Mouse (Mus musculus): ENCODE measurements around the gene Sh3kbp1. TPM values are rescaled to one million over a fixed set of nuclear protein-coding genes. Genes with fewer than 3 reads are reported as not detected.
"Not testable (repeated sequence)": the region's sequence is repeated elsewhere in the genome, so short reads cannot be mapped to it uniquely, and the experiment has no call there.

Sh3kbp1 gene
- 19.1 and 22.0 TPM in 2 replicates for polyA plus RNA-seq (2016; fragmentation: Nextera tagmentation; extraction: Ambion mirVana)

DNA sequence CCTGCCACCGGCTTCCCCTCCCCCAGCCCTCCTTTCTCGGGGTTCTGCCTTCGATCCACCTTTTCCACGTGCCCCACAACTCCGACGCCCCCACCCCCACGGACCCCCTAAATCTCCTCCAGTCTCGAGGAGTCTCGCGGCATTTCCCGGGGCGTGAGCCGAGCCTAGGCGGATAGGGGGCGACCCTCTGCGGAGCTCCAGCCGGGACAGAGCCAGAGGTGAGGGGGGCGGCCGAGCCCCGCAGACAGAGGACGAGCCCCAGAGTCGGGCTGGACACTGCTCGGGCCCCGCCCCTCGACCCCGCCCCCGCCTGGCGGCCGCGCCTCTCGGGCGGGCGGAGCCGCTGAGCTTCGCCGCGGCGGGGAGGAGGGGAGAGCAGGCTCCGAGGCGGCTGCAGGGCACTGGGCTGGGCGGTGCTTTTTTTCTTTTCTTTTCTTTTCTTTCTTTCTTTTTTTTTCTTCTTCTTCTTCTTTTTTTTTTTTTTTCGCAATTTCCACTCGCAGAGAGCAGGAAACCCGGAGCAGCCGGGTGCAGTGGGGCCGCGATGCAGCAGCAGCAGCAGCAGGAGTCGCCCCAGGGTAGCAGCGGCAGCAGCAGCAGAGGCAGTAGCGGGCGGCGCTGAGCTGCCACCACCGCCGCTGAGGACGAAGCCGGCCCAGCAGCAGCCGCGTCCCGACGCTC lies at the start of gene Sh3kbp1:
Sh3kbp1 (plus strand) TSS at position 366 of the 681 bp plus-strand sequence.
- Histone ChIP-seq H3K27ac (peak within 1 kb of the TSS; percentile 79), H3K4me3 (peak within 1 kb of the TSS; percentile 63), H3K9me3 (replicated peaks) (no peaks in the 10 kb centered on the region), H3K36me3 (no peaks in the 10 kb centered on the region), H3K27me3 (ENCODE audit: low read depth, poor library complexity, severe bottlenecking) (peaks cover 88% of the 10 kb centered on the region), H3K4me1 (peaks cover 5% of the 10 kb centered on the region)
- DNase-seq (ENCODE audit: low spot score) = peak; percentile 75
- WGBS = 10% methylated on average over 49 of the region's 60 CpGs

DNA sequence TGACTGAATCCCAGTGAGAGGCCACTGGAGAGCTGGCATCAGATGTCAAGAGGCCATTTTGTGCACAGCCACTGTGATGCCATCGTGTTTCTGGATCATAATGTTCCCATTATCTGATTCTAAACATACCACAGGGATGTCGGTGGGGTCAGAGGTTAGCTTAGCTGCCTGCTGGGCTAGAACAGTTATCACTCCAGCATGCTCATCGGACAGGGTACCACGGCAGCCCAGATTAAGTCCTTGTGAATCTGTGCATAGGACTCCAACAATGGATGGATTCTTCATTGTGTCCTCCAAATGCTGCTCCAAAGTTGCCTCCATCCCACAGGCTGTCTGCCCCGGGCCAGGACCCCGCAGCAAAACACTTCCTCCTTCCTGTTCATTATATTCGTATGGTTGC lies 42.3 kb upstream of the Sh3kbp1 start:
- DNase-seq (ENCODE audit: low spot score); H3K4me1 ChIP-seq; H3K27ac ChIP-seq; H3K36me3 ChIP-seq; H3K4me3 ChIP-seq; H3K9me3 ChIP-seq (replicated peaks): not testable (repeated sequence)
- WGBS = 85% methylated on average over 7 of the region's 7 CpGs
- peaks cover 18% of the 10 kb centered on the region for H3K27me3 ChIP-seq (ENCODE audit: low read depth, poor library complexity, severe bottlenecking)

DNA sequence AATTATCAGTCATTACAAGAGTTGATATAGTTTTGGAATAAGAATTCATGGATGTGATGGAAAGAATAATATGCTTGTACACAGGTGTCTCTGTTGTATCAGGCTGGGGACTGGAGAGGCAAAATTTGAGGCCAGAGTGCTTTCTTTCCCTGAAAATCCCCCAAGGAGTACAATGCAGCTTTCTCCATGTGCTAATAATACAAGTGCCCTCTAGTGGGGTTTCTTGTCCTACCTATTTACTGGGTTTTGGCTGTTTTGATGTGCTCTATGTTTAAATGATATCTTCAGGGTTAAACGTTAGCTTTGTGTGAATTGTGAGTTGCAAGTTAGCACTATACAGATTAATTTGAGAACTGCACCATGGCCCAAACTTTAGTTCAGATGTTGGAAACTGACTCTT lies 35.4 kb upstream of the Sh3kbp1 start:
- Histone ChIP-seq H3K27ac (no peak overlapping the region), H3K9me3 (replicated peaks) (no peaks in the 10 kb centered on the region), H3K27me3 (ENCODE audit: low read depth, poor library complexity, severe bottlenecking) (peaks cover 51% of the 10 kb centered on the region; the same call in 1 of the 2 replicates), H3K36me3 (0 out of 2 replicates have a peak, but pooled peaks cover 4% of the 10 kb centered on the region), H3K4me3 (no peak overlapping the region), H3K4me1 (no peaks in the 10 kb centered on the region)
- WGBS = 59% methylated on average over 1 of the region's 1 CpGs
- DNase-seq (ENCODE audit: low spot score) = no peak

DNA sequence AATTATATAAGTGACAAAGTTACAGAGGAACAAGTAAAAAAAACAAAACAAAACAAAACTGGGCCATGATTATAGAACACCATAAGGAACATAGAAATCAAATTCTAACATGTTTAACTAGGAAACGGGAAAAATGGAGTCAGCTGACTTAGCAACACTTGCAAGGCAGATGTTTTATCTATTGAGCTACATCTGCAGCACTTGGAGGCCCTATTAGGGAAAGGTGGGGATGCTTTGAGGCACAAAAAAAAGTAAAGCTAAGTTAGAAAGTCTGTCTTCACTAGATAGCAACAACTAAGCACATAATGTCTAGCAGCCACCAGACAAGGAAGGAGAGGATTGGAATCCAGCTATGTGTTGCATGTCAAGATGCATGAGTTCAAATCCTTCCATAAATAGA lies 29.6 kb upstream of the Sh3kbp1 start:
- no peaks in the 10 kb centered on the region for H3K9me3 ChIP-seq (replicated peaks)
- H3K27ac ChIP-seq = no peak overlapping the region
- peaks cover 53% of the 10 kb centered on the region for H3K27me3 ChIP-seq (ENCODE audit: low read depth, poor library complexity, severe bottlenecking)
- H3K36me3 ChIP-seq = no peaks in the 10 kb centered on the region
- no peaks in the 10 kb centered on the region for H3K4me1 ChIP-seq
- no peak for DNase-seq (ENCODE audit: low spot score)
- WGBS = 79% methylated on average over 1 of the region's 1 CpGs
- H3K4me3 ChIP-seq = no peak overlapping the region

DNA sequence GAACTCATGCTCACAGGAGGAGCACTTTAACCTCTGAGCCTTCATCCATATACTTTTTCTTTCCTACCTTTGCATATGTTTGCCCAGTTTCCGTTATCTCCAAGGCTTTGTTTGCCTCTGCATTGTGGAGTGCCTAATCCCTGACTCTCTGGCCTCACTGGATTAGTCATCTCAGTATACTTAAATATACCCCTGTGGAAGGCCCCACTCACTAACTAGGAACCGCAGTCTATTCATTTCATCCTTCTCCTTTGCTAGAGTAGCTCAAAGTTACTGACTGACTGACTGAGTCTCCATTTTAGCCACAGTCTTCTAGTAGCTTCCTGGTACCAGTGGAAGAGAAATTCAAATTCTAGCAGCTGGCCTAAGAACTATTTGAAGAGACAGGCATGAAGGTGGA lies 22.2 kb upstream of the Sh3kbp1 start:
- no peak overlapping the region for H3K27ac ChIP-seq
- no peaks in the 10 kb centered on the region for H3K36me3 ChIP-seq
- H3K9me3 ChIP-seq (replicated peaks) = no peaks in the 10 kb centered on the region
- no peaks in the 10 kb centered on the region for H3K4me1 ChIP-seq
- no peak for DNase-seq (ENCODE audit: low spot score)
- H3K27me3 ChIP-seq (ENCODE audit: low read depth, poor library complexity, severe bottlenecking) = peaks cover 59% of the 10 kb centered on the region
- no peak overlapping the region for H3K4me3 ChIP-seq
- WGBS = 90% methylated on average over 2 of the region's 2 CpGs

DNA sequence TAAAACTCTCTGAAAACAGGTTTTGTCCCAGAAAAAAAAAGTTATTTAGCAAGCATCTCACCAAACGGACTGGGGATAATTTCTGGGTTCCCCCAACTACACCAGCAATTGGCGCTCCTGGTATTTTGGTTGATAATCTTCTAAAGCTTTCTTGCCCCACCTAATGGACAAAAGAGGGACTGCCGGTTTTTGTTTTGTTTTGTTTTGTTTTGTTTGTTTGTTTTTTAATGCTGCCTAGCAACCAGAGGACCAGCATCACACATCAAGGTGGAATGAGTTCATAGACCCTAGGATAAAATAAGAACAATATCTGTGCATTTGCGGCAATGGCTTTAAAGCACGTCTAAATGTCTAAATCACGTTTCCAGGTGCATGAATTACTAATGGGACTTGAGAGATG lies 20.1 kb upstream of the Sh3kbp1 start:
- Histone ChIP-seq H3K36me3 (no peaks in the 10 kb centered on the region), H3K9me3 (replicated peaks) (no peaks in the 10 kb centered on the region), H3K27ac (no peak overlapping the region), H3K4me1 (no peaks in the 10 kb centered on the region), H3K4me3 (no peak overlapping the region), H3K27me3 (ENCODE audit: low read depth, poor library complexity, severe bottlenecking) (peaks cover 55% of the 10 kb centered on the region)
- DNase-seq (ENCODE audit: low spot score) = no peak
- WGBS = 44% methylated on average over 6 of the region's 6 CpGs

DNA sequence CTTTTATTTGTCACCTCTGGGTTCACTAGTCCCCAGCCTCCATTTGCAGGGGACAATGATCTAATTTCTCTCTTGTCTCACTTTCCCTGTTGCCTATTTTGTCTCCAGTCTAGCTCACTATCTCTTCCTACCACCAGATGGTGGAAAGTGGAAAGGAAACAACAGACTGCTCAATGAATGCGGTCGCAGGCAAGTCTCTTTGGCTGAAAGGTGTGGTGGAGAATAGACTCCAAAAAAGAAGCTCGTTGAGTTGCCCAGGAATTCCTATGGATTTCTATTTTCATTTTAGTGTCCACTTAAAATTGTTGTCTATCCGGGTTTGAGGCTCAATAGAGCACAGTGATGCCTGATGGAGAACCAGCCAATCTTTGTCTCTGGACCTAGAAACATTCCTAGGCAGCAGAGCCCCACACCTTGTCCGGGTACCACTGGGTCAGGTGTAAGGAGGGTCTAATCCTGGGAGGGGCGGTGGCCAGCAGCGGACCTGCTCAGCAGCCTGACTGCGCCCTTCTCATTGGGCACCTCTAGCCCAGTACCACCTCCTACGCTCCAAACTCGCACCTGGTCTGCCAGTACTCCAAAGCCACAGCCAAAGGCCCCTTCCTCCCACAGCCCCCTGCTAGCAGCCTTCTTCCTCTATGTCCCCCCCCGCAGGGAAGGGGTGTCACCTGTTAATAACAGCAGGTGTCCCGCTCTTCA lies 715 bp upstream of the Sh3kbp1 start:
- Histone ChIP-seq H3K36me3 (no peaks in the 10 kb centered on the region), H3K4me1 (peaks cover 5% of the 10 kb centered on the region), H3K9me3 (replicated peaks) (no peaks in the 10 kb centered on the region), H3K27me3 (ENCODE audit: low read depth, poor library complexity, severe bottlenecking) (peaks cover 88% of the 10 kb centered on the region), H3K4me3 (peak overlapping the region; percentile 63), H3K27ac (0 out of 2 replicates have a peak overlapping the region, but pooled peaks have one; percentile 30)
- 20% methylated on average over 12 of the region's 12 CpGs for WGBS
- peak; percentile 30 for DNase-seq (ENCODE audit: low spot score)

DNA sequence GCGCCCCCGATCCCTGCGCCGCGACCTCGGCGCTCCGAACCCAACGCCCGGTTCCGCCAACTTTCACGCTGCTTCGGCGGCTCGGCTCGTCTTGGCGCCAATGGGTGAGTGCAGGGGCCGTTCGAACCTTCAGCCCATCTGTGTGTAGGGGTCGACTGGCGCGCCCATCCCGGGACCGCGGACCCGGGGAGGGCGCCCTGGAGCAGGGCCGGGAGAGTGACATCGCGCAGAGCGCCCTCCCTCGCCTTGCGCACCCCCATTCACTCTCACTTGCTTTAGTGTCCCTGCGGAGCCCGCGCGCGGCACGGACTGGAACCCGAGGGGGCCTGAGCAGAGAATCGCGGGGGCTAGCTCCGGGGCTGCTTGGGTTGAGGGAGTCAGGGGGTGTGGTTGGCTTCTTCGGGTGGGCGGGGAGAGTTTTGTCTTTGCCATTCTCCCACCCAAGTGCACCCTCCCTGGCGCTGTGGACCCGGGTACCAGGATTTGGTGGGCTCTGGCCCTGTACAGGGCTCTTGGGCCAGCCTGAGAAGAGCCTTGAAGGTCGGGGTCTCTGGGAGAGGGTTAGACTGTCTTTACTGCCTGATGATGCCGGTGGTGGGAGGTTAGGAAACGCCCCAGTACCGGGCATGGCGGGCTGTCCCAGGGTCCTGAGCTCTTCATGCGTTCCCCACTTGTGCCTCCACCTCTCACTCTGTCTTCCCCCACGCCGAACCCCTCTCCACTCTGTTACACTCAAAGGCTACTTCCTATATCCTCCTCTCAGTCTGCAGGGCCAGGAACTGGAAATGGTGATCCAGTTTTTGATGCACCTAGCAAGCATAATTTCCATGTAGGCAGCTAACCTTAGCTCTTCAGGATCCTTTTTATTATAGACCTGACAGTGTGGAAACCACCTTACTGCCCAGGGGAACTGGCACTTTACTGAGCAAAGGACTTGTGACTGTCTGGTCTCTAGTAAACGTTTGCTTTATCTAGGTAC lies 805 bp downstream of the Sh3kbp1 start:
- WGBS = 18% methylated on average over 48 of the region's 56 CpGs
- Histone ChIP-seq H3K27me3 (ENCODE audit: low read depth, poor library complexity, severe bottlenecking) (peaks cover 87% of the 10 kb centered on the region), H3K4me1 (peaks cover 5% of the 10 kb centered on the region), H3K27ac (peak overlapping the region; percentile 79), H3K4me3 (peak overlapping the region; percentile 63), H3K9me3 (replicated peaks) (no peaks in the 10 kb centered on the region), H3K36me3 (no peaks in the 10 kb centered on the region)
- peak; percentile 56 for DNase-seq (ENCODE audit: low spot score)

DNA sequence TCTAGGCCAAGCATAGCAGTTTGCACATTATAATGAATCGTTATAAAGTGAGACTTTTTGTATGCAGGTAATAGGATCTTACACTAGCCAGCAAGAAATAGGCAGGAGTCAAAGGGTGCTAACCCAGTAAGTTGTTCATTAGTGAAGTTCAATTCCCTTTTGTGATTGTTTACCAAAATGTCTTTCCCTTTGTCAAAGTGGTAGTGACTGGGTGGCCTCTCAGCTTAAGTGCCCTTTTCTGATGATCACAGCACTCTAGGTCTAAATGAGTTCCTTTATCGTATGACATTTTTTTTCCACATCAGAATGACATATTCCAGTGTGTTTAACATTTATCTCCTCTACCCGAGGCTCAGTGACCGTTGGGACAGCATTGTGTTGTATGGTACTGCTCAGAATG lies 1.6 kb downstream of the Sh3kbp1 start:
- H3K4me3 ChIP-seq = 0 out of 2 replicates have a peak overlapping the region, but pooled peaks have one; percentile 63
- peaks cover 93% of the 10 kb centered on the region for H3K27me3 ChIP-seq (ENCODE audit: low read depth, poor library complexity, severe bottlenecking)
- 57% methylated on average over 4 of the region's 4 CpGs for WGBS
- H3K27ac ChIP-seq = no peak overlapping the region
- no peaks in the 10 kb centered on the region for H3K36me3 ChIP-seq
- H3K9me3 ChIP-seq (replicated peaks) = no peaks in the 10 kb centered on the region
- no peak for DNase-seq (ENCODE audit: low spot score)
- H3K4me1 ChIP-seq = peaks cover 5% of the 10 kb centered on the region

DNA sequence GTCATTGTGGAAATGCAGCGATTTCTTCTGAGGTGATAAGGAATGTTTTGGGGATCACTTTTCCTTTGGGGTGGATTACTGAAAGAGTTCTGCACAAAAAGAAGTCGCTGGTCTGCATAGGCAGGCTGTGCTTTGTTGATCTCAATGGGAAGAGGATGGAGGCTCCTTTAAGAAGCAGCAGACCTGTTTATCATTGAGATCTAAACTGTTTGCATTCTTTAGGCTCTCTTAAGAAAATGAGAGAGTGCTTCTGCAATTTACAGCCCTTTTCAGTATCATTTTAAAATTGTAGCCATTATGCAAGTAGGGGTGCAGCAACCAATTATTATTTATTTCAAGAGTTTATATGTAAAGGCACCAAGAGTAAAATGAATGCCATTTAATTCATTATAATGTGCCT lies 2.1 kb downstream of the Sh3kbp1 start:
- no peak for DNase-seq (ENCODE audit: low spot score)
- H3K27ac ChIP-seq = no peak overlapping the region
- H3K27me3 ChIP-seq (ENCODE audit: low read depth, poor library complexity, severe bottlenecking) = peaks cover 98% of the 10 kb centered on the region
- H3K4me1 ChIP-seq = peaks cover 5% of the 10 kb centered on the region
- H3K4me3 ChIP-seq = no peak overlapping the region
- WGBS = 40% methylated on average over 2 of the region's 2 CpGs
- H3K9me3 ChIP-seq (replicated peaks) = no peaks in the 10 kb centered on the region
- no peaks in the 10 kb centered on the region for H3K36me3 ChIP-seq

DNA sequence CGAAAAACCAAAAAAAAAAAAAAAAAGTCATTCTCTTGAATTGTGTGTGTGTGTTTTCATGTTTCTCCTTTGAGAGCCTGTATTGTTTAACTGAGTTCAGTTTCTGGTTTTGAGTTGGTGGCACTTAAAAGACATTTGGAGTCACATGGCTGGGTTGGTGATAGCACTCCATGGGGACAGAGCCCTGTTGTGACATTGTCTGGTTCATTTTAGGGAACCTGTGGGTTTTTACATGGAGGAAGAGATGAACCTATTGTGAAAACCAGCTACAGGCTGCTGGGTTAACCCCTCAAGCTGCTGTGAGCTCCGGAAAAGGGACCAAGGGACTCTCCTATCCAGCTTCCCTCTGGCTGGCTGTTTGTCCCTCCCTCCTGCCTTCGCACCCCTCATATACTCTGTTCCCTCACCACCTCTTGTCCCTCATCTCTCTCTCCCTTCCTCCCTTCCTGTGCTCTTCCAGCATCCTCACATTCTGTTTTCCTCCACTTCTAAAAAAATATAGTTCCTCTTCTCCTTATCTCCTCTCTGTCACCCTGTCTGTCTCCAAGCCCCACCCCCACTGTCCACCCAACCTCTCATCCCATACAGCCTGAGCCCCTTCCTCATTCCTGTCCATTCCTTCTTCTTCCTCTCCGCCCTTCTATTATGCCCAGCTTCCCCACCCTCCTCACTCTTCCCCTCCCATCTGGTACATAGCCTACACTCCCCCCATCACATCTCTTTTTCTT lies 11.6 kb downstream of the Sh3kbp1 start:
- Histone ChIP-seq H3K9me3 (replicated peaks) (no peaks in the 10 kb centered on the region), H3K27ac (no peak overlapping the region), H3K4me1 (no peaks in the 10 kb centered on the region), H3K4me3 (no peak overlapping the region), H3K27me3 (ENCODE audit: low read depth, poor library complexity, severe bottlenecking) (peaks cover 80% of the 10 kb centered on the region), H3K36me3 (no peaks in the 10 kb centered on the region)
- no peak for DNase-seq (ENCODE audit: low spot score)
- 70% methylated on average over 4 of the region's 4 CpGs for WGBS

DNA sequence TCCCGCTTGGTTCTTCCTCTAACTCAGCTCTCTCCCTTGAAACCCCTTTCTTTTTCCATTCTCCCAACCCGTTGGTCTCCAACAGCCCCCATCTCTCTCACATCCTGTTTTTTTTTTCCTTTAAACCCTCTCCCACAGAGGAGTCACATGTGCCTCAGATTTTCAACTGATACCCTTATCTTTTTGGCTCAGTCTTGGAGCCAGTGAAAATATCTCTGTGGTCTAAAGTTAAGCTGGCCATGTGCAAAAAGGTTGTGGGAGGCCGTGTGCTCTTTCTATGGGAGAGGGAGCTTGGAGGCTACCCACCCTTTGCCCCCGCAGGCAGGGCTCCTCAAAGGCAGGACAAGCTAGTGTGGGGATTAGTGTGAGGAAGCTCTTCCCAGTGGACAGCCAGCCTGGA lies 12.9 kb downstream of the Sh3kbp1 start:
- H3K4me3 ChIP-seq = no peak overlapping the region
- H3K4me1 ChIP-seq = no peaks in the 10 kb centered on the region
- 77% methylated on average over 4 of the region's 4 CpGs for WGBS
- DNase-seq (ENCODE audit: low spot score) = no peak
- H3K27me3 ChIP-seq (ENCODE audit: low read depth, poor library complexity, severe bottlenecking) = peaks cover 80% of the 10 kb centered on the region
- H3K9me3 ChIP-seq (replicated peaks) = no peaks in the 10 kb centered on the region
- no peak overlapping the region for H3K27ac ChIP-seq
- no peaks in the 10 kb centered on the region for H3K36me3 ChIP-seq

Data from limb, embryonic 10.5 days (tissue).